ENCODE assay signal across 8 mouse cellular contexts in the genomic region with DNA sequence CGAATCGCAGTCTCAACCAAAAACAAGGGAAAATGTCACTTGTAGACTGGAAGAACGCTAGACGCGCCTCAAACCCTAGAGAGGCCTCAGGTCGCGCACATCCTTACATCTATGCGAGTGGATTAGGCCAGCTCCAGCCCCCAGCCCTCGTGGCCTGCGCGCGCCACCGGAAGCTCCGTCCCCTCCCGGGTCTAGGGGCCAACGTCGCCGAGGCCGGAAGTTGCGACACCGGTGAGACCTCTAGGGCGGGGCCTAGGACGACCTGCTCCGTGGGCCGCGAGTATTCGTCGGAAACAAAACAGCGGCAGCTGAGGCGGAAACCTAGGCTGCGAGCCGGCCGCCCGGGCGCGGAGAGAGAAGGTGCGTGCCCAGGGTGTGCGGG. TPM values are rescaled to one million over a fixed set of nuclear protein-coding genes. Genes with fewer than 3 reads are reported as not detected.
DNase-seq lines count a peak whose midpoint lies in the region; ATAC-seq and TF ChIP-seq lines count a peak whose summit lies in the region.

A gene (plus strand): TSS at position 219 of the 382 bp plus-strand sequence.

- H3K4me3 ChIP-seq in bone marrow macrophage, adult 2 months (ENCODE audit: insufficient read depth, low read length), result peak within 1 kb of the TSS; percentile 73
- H3K4me3 ChIP-seq in embryonic fibroblast, embryonic 13.5 days (ENCODE audit: insufficient read depth, low read length), result peak within 1 kb of the TSS; percentile 82
- peak within 1 kb of the TSS; percentile 87 for H3K4me3 ChIP-seq in heart, embryonic 10.5 days
- peak within 1 kb of the TSS; percentile 99 for H3K4me3 ChIP-seq in kidney, embryonic 15.5 days (replicated peaks)

- TF ChIP-seq POLR2A in bone marrow macrophage, adult 2 months (IDR thresholded peaks at IDR 0.05; ENCODE audit: borderline replicate concordance, low read depth, low read length), result no peak
- TF ChIP-seq POLR2A in embryonic fibroblast, embryonic 13.5 days (IDR thresholded peaks at IDR 0.05; ENCODE audit: low read depth, low read length), result peak; percentile 75

- peak within 1 kb of the TSS; percentile 65 for H3K4me2 ChIP-seq in kidney, embryonic 15.5 days

- peaks cover 26% of the 10 kb centered on the region for H3K4me1 ChIP-seq in bone marrow macrophage, adult 2 months (ENCODE audit: control insufficient read depth, insufficient read depth, low read length)
- peaks cover 4% of the 10 kb centered on the region; the same call in 1 of the 2 replicates for H3K4me1 ChIP-seq in embryonic fibroblast, embryonic 13.5 days (ENCODE audit: control insufficient read depth, insufficient read depth, low read length)
- H3K4me1 ChIP-seq in heart, embryonic 10.5 days, result peaks cover 20% of the 10 kb centered on the region
- H3K4me1 ChIP-seq in kidney, embryonic 15.5 days, result peaks cover 29% of the 10 kb centered on the region

- ATAC-seq in kidney, embryonic 15.5 days (replicated peaks; ENCODE audit: low FRiP score), result peak; percentile 99
- ATAC-seq in monocyte, adult 5-6 weeks (replicated peaks; ENCODE audit: insufficient number of reproducible peaks, low FRiP score, low TSS enrichment, poor library complexity, severe bottlenecking), result peak; percentile 87

- no peaks in the 10 kb centered on the region for H3K27me3 ChIP-seq in heart, embryonic 10.5 days (ENCODE audit: insufficient read depth, poor library complexity, severe bottlenecking)
- H3K27me3 ChIP-seq in kidney, embryonic 15.5 days, result no peaks in the 10 kb centered on the region

- H3K9ac ChIP-seq in kidney, embryonic 15.5 days, result peak within 1 kb of the TSS; percentile 92

- H3K36me3 ChIP-seq in heart, embryonic 10.5 days, result peaks cover 16% of the 10 kb centered on the region; the same call in 1 of the 2 replicates
- H3K36me3 ChIP-seq in kidney, embryonic 15.5 days, result peaks cover 15% of the 10 kb centered on the region

- TF ChIP-seq CTCF in bone marrow macrophage, adult 2 months (IDR thresholded peaks at IDR 0.05; ENCODE audit: low read depth, low read length), result no peak
- TF ChIP-seq CTCF in embryonic fibroblast, embryonic 13.5 days (IDR thresholded peaks at IDR 0.05; ENCODE audit: borderline replicate concordance, insufficient read depth, low read length), result no peak

- peak within 1 kb of the TSS; percentile 87 for H3K27ac ChIP-seq in bone marrow macrophage, adult 2 months (ENCODE audit: insufficient read depth, low read depth, low read length)
- H3K27ac ChIP-seq in embryonic fibroblast, embryonic 13.5 days (ENCODE audit: insufficient read depth, low read length), result peak within 1 kb of the TSS; percentile 80
- H3K27ac ChIP-seq in heart, embryonic 10.5 days, result peak within 1 kb of the TSS; percentile 97
- peak within 1 kb of the TSS; percentile 98 for H3K27ac ChIP-seq in kidney, embryonic 15.5 days

- peak; percentile 97 for DNase-seq in A20 (ENCODE audit: low read depth, low spot score)
- peak; percentile 98 for DNase-seq in heart, embryonic 10.5 days (ENCODE audit: low spot score)
- DNase-seq in liver, result peak; percentile 94
- DNase-seq in spleen, postnatal 4 days (ENCODE audit: low spot score in 2 of 2), result peak; percentile 92 to 96

- H3K9me3 ChIP-seq in heart, embryonic 10.5 days, result no peaks in the 10 kb centered on the region
- no peaks in the 10 kb centered on the region for H3K9me3 ChIP-seq in kidney, embryonic 15.5 days (replicated peaks)

- under 1% methylated on average over 38 of the region's 38 CpGs for WGBS in heart, embryonic 10.5 days
- under 1% methylated on average over 38 of the region's 38 CpGs for WGBS in kidney, embryonic 15.5 days

RNA-seq across cellular contexts. Expression of the gene that starts here (rescaled TPM):
- polyA plus RNA-seq in bone marrow macrophage, adult 2 months (2012; ENCODE audit: insufficient read depth, insufficient read length, missing spikeins), result 83.6 and 85.8 TPM in 2 replicates
- polyA plus RNA-seq in embryonic fibroblast, embryonic 13.5 days (2011; ENCODE audit: insufficient read length, low read depth, missing spikeins), result 58.7 and 62.1 TPM in 2 replicates
- 52.9 and 60.4 TPM in 2 replicates for polyA plus RNA-seq in heart, embryonic 10.5 days (2016; fragmentation: Nextera tagmentation; extraction: Ambion mirVana)
- polyA plus RNA-seq in kidney, embryonic 15.5 days (2015; fragmentation: Nextera tagmentation; extraction: Ambion mirVana), result 63.3 and 63.5 TPM in 2 replicates
- 79.8 to 104 TPM (median 85.8 TPM) in 3 replicates for total RNA-seq in monocyte, adult 5-6 weeks (2017)

Comparison
In these comparisons a context has a peak if more than half of its experiments do, and no peak if none do; other contexts are left out.
1. Peak in every context shown above with its lines: DNase-seq, ATAC-seq, H3K4me3 ChIP-seq and H3K27ac ChIP-seq.